Mouse (Mus musculus) lung, postnatal 0 days (tissue): Measurements from ENCODE around the gene Ceacam2. TPM values are rescaled to one million over a fixed set of nuclear protein-coding genes. Genes with fewer than 3 reads are reported as not detected.
"Not testable (repeated sequence)": the region's sequence is repeated elsewhere in the genome, so short reads cannot be mapped to it uniquely, and the experiment has no call there.

Source experiments
- ATAC-seq: fragments of 200-750 bp; cut with Nextera tagmentation; 2 replicates; pipeline ENCODE4 v1.8.0; 2017; ENCODE audit warnings: moderate library complexity
- DNase-seq: peaks from one replicate; pipeline ENCODE4 v3.0.0-alpha.2; 2016; ENCODE audit warnings: low spot score
- H3K27ac ChIP-seq: fragments of 300-500 bp; sonication (generic); 2 replicates; pipeline ENCODE4 v1.5.1; 2014; ENCODE audit warnings: antibody characterized with exemption, mild to moderate bottlenecking, low read length, mixed read lengths
- H3K27me3 ChIP-seq: fragments of 300-500 bp; sonication (generic); replicated peaks from 2 replicates; pipeline ENCODE4 v1.6.1; 2014; ENCODE audit warnings: low read length, mixed read lengths; ENCODE audit not compliant: insufficient read depth
- H3K36me3 ChIP-seq: fragments of 300-500 bp; sonication (generic); 2 replicates; pipeline ENCODE4 v1.6.1; 2014; ENCODE audit warnings: low read length, mixed read lengths; ENCODE audit not compliant: insufficient read depth
- H3K4me1 ChIP-seq: fragments of 300-500 bp; sonication (generic); 2 replicates; pipeline ENCODE4 v1.6.1; 2014; ENCODE audit warnings: antibody characterized with exemption, low read depth, low read length, mixed read lengths; ENCODE audit not compliant: insufficient read depth
- H3K4me2 ChIP-seq: fragments of 300-500 bp; sonication (generic); replicated peaks from 2 replicates; pipeline ENCODE4 v1.6.1; 2014; ENCODE audit warnings: low read depth, mild to moderate bottlenecking, low read length, moderate library complexity, mixed read lengths
- H3K4me3 ChIP-seq: fragments of 300-500 bp; sonication (generic); 2 replicates; pipeline ENCODE4 v1.5.1; 2014; ENCODE audit warnings: low read depth, low read length
- H3K9ac ChIP-seq: fragments of 300-500 bp; sonication (generic); replicated peaks from 2 replicates; pipeline ENCODE4 v1.6.1; 2014; ENCODE audit warnings: low read depth, mild to moderate bottlenecking
- H3K9me3 ChIP-seq: fragments of 300-500 bp; sonication (generic); 2 replicates; pipeline ENCODE4 v1.6.1; 2016; ENCODE audit warnings: low read length, mixed read lengths
- CTCF ChIP-seq: IDR thresholded peaks from 2 replicates; pipeline ENCODE4 v1.5.1; 2016; ENCODE audit warnings: antibody characterized with exemption, mild to moderate bottlenecking
- EP300 ChIP-seq: IDR thresholded peaks from 2 replicates; pipeline ENCODE4 v1.6.1; 2016; ENCODE audit warnings: antibody characterized with exemption, mild to moderate bottlenecking, control low read depth
- WGBS: fragments of 180-500 bp; shearing (Covaris S2); extraction: QIAGEN DNeasy Blood & Tissue Kit; methylation state at CpG from one replicate; pipeline ENCODE4 v1.1.7; 2014; 5-methylcytosine and 5-hydroxymethylcytosine counted together
- polyA plus RNA-seq: library from polyadenylated mRNA; unstranded; fragments of >200 nt; fragmentation: Nextera tagmentation; extraction: Ambion mirVana; gene quantifications from 2 replicates; pipeline ENCODE4 v1.2.1, GENCODE M21; 2015

Gene Ceacam2
- polyA plus RNA-seq, 1 experiment from 2014 or later, result not detected

DNA sequence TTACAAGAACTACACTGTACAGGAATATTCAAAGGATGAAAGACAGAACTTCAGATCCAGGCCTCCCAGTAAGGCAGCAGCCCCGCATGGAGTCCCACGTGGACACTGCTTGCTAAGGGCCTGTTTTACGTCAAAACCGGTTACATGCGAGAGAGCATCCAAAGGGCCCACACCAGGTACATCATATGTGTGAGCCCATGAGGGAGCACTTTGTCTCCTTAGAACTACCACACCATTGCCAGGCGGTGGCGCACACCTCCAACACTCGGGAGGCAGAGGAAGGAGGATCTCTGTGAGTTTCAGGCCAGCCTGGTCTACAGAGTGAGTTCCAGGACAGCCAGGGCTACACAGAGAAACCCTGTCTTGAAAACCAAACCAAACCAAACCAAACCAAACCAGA is 58.9 kb downstream of the Ceacam2 start:
- not testable (repeated sequence) for DNase-seq, H3K4me1 ChIP-seq, H3K9me3 ChIP-seq, H3K4me2 ChIP-seq, ATAC-seq, H3K36me3 ChIP-seq, H3K27ac ChIP-seq, H3K27me3 ChIP-seq, H3K4me3 ChIP-seq, H3K9ac ChIP-seq
- peak; percentile 37; the same call in 1 of the 2 replicates for TF ChIP-seq CTCF
- 74% methylated on average over 8 of the region's 8 CpGs for WGBS

DNA sequence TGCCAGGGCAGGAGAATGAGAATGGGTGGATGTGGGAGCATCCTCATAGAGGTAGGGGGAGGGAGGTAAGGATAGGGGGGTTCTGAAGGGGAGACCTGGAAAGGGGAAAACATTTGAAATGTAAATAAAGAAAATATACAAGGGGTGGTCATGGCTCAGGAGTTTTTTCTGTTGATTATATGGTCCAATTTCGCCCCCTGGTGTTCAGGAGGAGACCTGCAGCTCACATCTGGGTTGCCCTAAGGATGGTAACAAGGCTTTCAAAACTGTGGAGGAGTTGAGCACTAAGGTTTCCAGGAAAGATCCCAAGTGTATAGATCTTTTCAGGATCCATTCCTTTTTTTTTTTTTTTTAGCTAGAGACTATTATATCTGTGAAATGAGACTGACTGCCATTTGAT is 60.2 kb downstream of the Ceacam2 start:
- DNase-seq (peak; percentile 63), ATAC-seq (no peak)
- no peaks in the 10 kb centered on the region for H3K9me3 ChIP-seq
- no peaks in the 10 kb centered on the region for H3K27me3 ChIP-seq
- no peak overlapping the region for H3K4me3 ChIP-seq
- 0% methylated on average over 1 of the region's 1 CpGs for WGBS
- H3K9ac ChIP-seq, result no peak overlapping the region
- no peaks in the 10 kb centered on the region for H3K36me3 ChIP-seq
- TF ChIP-seq EP300, result no peak
- TF ChIP-seq CTCF, result peak; percentile 72
- no peak overlapping the region for H3K27ac ChIP-seq
- no peak overlapping the region for H3K4me2 ChIP-seq
- no peaks in the 10 kb centered on the region for H3K4me1 ChIP-seq

- H3K27ac ChIP-seq, result peak overlapping the region; percentile 43; the same call in 1 of the 2 replicates
- 0% methylated on average over 1 of the region's 2 CpGs for WGBS
- H3K4me1 ChIP-seq, H3K4me3 ChIP-seq, H3K9me3 ChIP-seq, DNase-seq, H3K9ac ChIP-seq, H3K4me2 ChIP-seq, H3K36me3 ChIP-seq, H3K27me3 ChIP-seq: not testable (repeated sequence)
- ATAC-seq, result peak; percentile 67
These were observed 61.9 kb downstream of the Ceacam2 start for GRCm38 (mm10) chr7:25477752-25478093.

GRCm38 (mm10) chr7:25477091-25477751 is 62.4 kb downstream of the Ceacam2 start, which contains the start of gene Ceacam1:
Ceacam1 (minus strand) TSS chr7:25477603.
- ATAC-seq, result peak; percentile 91
- peak within 1 kb of the TSS; percentile 43; the same call in 1 of the 2 replicates for H3K27ac ChIP-seq
- 13% methylated on average over 5 of the region's 5 CpGs for WGBS
- H3K4me1 ChIP-seq, H3K27me3 ChIP-seq, H3K36me3 ChIP-seq, H3K9me3 ChIP-seq: not testable (repeated sequence)
- H3K4me3 ChIP-seq, result peak within 1 kb of the TSS; percentile 10; the same call in 1 of the 2 replicates
- peak within 1 kb of the TSS; percentile 45 for H3K4me2 ChIP-seq
- H3K9ac ChIP-seq, result 0 out of 2 replicates have a peak within 1 kb of the TSS, but pooled peaks have one; percentile 23
- DNase-seq, result peak; percentile 82

DNA sequence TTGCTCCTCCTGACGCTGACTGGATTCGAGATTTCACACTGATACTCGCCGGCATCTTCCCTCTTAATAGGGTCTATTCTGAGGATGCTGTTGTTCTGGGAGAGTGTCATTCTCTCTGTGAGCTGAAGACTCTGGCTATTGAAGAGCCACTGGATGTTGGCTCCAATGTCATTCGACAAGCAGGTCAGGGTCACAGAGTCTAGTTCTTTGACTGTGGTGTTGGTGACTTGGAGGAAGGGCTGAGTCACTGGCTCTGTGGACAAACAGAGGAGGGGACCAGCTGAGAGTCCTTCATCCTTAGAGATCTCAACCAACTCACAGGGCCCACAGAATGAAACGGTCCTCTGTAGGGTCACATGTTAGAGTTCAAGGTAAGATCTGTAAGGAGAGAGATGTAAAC is 67.8 kb downstream of the Ceacam2 start:
- not testable (repeated sequence) for H3K27ac ChIP-seq, H3K27me3 ChIP-seq, H3K9me3 ChIP-seq, H3K4me3 ChIP-seq, H3K9ac ChIP-seq, DNase-seq, H3K36me3 ChIP-seq, H3K4me2 ChIP-seq, H3K4me1 ChIP-seq, ATAC-seq
- WGBS, result 71% methylated on average over 6 of the region's 6 CpGs

Other genes starting within 250 kb of the Ceacam2 start
- gene Pafah1b3, start 241.9 kb downstream of the Ceacam2 start, polyA plus RNA-seq, result 83.8 and 87.1 TPM in 2 replicates
- not detected in 2 replicates for gene Prr19, start 238.4 kb downstream of the Ceacam2 start, polyA plus RNA-seq
- 0.08 TPM in 1 of 2 replicates, not detected in the other for gene Tmem145, start 233.8 kb downstream of the Ceacam2 start, polyA plus RNA-seq
- 5.6 and 6.3 TPM in 2 replicates for gene Megf8, start 222.7 kb downstream of the Ceacam2 start, polyA plus RNA-seq
- not detected in 2 replicates for gene Cnfn, start 170.1 kb downstream of the Ceacam2 start, polyA plus RNA-seq
- gene Lipe, start 141.1 kb downstream of the Ceacam2 start, polyA plus RNA-seq, result 19.8 and 21.4 TPM in 2 replicates
- gene Cxcl17, start 127.0 kb downstream of the Ceacam2 start, polyA plus RNA-seq, result 31.9 and 38.1 TPM in 2 replicates
- 21.7 and 23.5 TPM in 2 replicates for gene Ceacam1, start 62.3 kb downstream of the Ceacam2 start, polyA plus RNA-seq
- gene Erich4, start 76.0 kb upstream of the Ceacam2 start, polyA plus RNA-seq, result not detected in 2 replicates
- gene Dmac2, start 79.6 kb upstream of the Ceacam2 start, polyA plus RNA-seq, result 20.0 and 22.5 TPM in 2 replicates
- 10.1 and 10.9 TPM in 2 replicates for gene B3gnt8, start 86.8 kb upstream of the Ceacam2 start, polyA plus RNA-seq
- gene Bckdha, start 119.1 kb upstream of the Ceacam2 start, polyA plus RNA-seq, result 61.8 and 71.7 TPM in 2 replicates
- gene Exosc5, start 119.3 kb upstream of the Ceacam2 start, polyA plus RNA-seq, result 46.7 and 49.7 TPM in 2 replicates
- gene Tmem91, start 135.3 kb upstream of the Ceacam2 start, polyA plus RNA-seq, result 1.2 and 2.0 TPM in 2 replicates
- gene B9d2, start 140.9 kb upstream of the Ceacam2 start, polyA plus RNA-seq, result 28.6 and 28.8 TPM in 2 replicates
- gene Tgfb1, start 147.1 kb upstream of the Ceacam2 start, polyA plus RNA-seq, result 6.6 and 9.0 TPM in 2 replicates
- 9.8 and 12.1 TPM in 2 replicates for gene Ccdc97, start 179.2 kb upstream of the Ceacam2 start, polyA plus RNA-seq
- gene Hnrnpul1, start 214.9 kb upstream of the Ceacam2 start, polyA plus RNA-seq, result 32.4 and 34.5 TPM in 2 replicates
- 74.6 and 81.6 TPM in 2 replicates for gene Axl, start 248.8 kb upstream of the Ceacam2 start, polyA plus RNA-seq